Mouse (Mus musculus) ES-Bruce4 (cell line): ENCODE measurements around the gene Wtap. TPM values are rescaled to one million over a fixed set of nuclear protein-coding genes. Genes with fewer than 3 reads are reported as not detected.
"Not testable (repeated sequence)": the region's sequence is repeated elsewhere in the genome, so short reads cannot be mapped to it uniquely, and the experiment has no call there.

Experiments used
- H3K27ac ChIP-seq: 2 replicates; pipeline ENCODE4 v1.5.1; 2012; ENCODE audit warnings: low read length, inconsistent platforms; ENCODE audit not compliant: insufficient read depth
- H3K27me3 ChIP-seq: 2 replicates; pipeline ENCODE4 v1.6.1; 2012; ENCODE audit warnings: mild to moderate bottlenecking, low read length, inconsistent platforms; ENCODE audit not compliant: control insufficient read depth, poor library complexity, insufficient read depth, severe bottlenecking
- H3K36me3 ChIP-seq: 2 replicates; pipeline ENCODE4 v1.6.1; 2012; ENCODE audit warnings: inconsistent platforms, mild to moderate bottlenecking, low read length, moderate library complexity; ENCODE audit not compliant: control insufficient read depth, poor library complexity, insufficient read depth, severe bottlenecking
- H3K4me1 ChIP-seq: one replicate; pipeline ENCODE4 v1.8.1; 2011; ENCODE audit warnings: low read length; ENCODE audit not compliant: control insufficient read depth, insufficient read depth
- H3K4me3 ChIP-seq: 2 replicates; pipeline ENCODE4 v1.5.1; 2011; ENCODE audit warnings: low read depth, mild to moderate bottlenecking, low read length
- H3K9ac ChIP-seq: 2 replicates; pipeline ENCODE4 v1.6.1; 2012; ENCODE audit warnings: low read depth, mild to moderate bottlenecking, inconsistent platforms; ENCODE audit not compliant: poor library complexity, severe bottlenecking
- H3K9me3 ChIP-seq: replicated peaks from 2 replicates; pipeline ENCODE4 v1.6.1; 2012; ENCODE audit warnings: mild to moderate bottlenecking, low read length, inconsistent platforms; ENCODE audit not compliant: control insufficient read depth, poor library complexity, insufficient read depth, severe bottlenecking
- CTCF ChIP-seq: IDR thresholded peaks from one replicate; pipeline ENCODE4 v1.8.1; 2011; ENCODE audit warnings: low read depth, low read length
- EP300 ChIP-seq: IDR thresholded peaks from 2 replicates; pipeline ENCODE4 v1.6.1; 2011; ENCODE audit warnings: low read depth, low read length; ENCODE audit not compliant: insufficient read depth
- POLR2A ChIP-seq: IDR thresholded peaks from one replicate; pipeline ENCODE4 v1.8.1; 2011; ENCODE audit warnings: low read length; ENCODE audit not compliant: insufficient read depth
- polyA plus RNA-seq: library from polyadenylated mRNA; stranded (reverse); fragments of >200 nt; gene quantifications from 2 replicates; pipeline ENCODE4 v1.2.4, GENCODE M21; 2011; ENCODE audit warnings: low read depth; ENCODE audit not compliant: missing spikeins, insufficient read depth, insufficient read length

Wtap gene
- polyA plus RNA-seq, 1 experiment: 132 TPM

DNA sequence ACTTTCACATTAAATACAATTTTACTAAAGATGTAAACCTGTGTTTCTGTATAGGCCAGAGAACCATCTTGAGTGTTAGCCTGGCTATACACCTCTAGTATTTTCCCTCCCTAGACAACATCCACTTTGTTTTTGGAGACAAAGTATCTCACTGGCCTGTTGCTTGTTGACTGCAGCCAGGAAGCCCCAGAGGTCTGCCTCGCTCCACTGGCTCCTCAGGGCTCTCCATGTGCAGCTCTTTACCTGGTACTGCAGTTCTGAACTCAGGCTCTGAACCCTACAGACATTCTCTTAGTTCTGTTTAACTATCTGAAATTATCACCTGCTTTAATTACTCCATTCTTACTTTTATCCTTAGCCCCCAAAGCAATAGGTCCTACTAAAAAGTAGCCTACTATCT, 15.4 kb downstream of the Wtap start:
- H3K4me3 ChIP-seq: no peak overlapping the region
- H3K9me3 ChIP-seq: no peaks in the 10 kb centered on the region
- H3K27ac ChIP-seq: no peak overlapping the region
- H3K36me3 ChIP-seq: peaks cover 72% of the 10 kb centered on the region
- H3K27me3 ChIP-seq: no peaks in the 10 kb centered on the region
- no peak overlapping the region for H3K9ac ChIP-seq
- TF ChIP-seq CTCF: no peak
- TF ChIP-seq EP300: no peak
- TF ChIP-seq POLR2A: no peak
- H3K4me1 ChIP-seq: no peaks in the 10 kb centered on the region

- TF ChIP-seq CTCF (no peak), EP300 (no peak)
- Histone ChIP-seq H3K4me3 (no peak overlapping the region), H3K27ac (no peak overlapping the region), H3K27me3 (no peaks in the 10 kb centered on the region), H3K9ac (no peak overlapping the region), H3K4me1 (no peaks in the 10 kb centered on the region), H3K36me3 (peaks cover 67% of the 10 kb centered on the region), H3K9me3 (no peaks in the 10 kb centered on the region)
Measured at GRCm38 (mm10) chr17:12973851-12974250, 20.1 kb downstream of the Wtap start.

GRCm38 (mm10) chr17:12967173-12967572, 26.8 kb downstream of the Wtap start:
- Histone ChIP-seq H3K9me3 (no peaks in the 10 kb centered on the region), H3K36me3 (peaks cover 40% of the 10 kb centered on the region)

GRCm38 (mm10) chr17:12963476-12963875, 30.5 kb downstream of the Wtap start:
- no peaks in the 10 kb centered on the region for H3K9me3 ChIP-seq
- H3K27me3 ChIP-seq: no peaks in the 10 kb centered on the region
- H3K4me1 ChIP-seq: no peaks in the 10 kb centered on the region
- TF ChIP-seq POLR2A (no peak), CTCF (no peak), EP300 (no peak)
- H3K9ac ChIP-seq: no peak overlapping the region
- H3K27ac ChIP-seq: no peak overlapping the region
- H3K36me3 ChIP-seq: peaks cover 20% of the 10 kb centered on the region
- no peak overlapping the region for H3K4me3 ChIP-seq

More at GRCm38 (mm10) chr17:12967173-12967572, 26.8 kb downstream of the Wtap start:
- H3K4me3 ChIP-seq: no peak overlapping the region
- no peak overlapping the region for H3K9ac ChIP-seq
- no peak for TF ChIP-seq CTCF
- TF ChIP-seq EP300: no peak
- TF ChIP-seq POLR2A: no peak
- no peaks in the 10 kb centered on the region for H3K4me1 ChIP-seq
- H3K27me3 ChIP-seq: no peaks in the 10 kb centered on the region
- no peak overlapping the region for H3K27ac ChIP-seq

- peaks cover 14% of the 10 kb centered on the region for H3K36me3 ChIP-seq
- no peaks in the 10 kb centered on the region for H3K4me1 ChIP-seq
Measured at GRCm38 (mm10) chr17:12960331-12960873, 33.6 kb downstream of the Wtap start, which contains the start of gene Acat2. TSS of gene Acat2 (minus strand) at chr17:12960747.

DNA sequence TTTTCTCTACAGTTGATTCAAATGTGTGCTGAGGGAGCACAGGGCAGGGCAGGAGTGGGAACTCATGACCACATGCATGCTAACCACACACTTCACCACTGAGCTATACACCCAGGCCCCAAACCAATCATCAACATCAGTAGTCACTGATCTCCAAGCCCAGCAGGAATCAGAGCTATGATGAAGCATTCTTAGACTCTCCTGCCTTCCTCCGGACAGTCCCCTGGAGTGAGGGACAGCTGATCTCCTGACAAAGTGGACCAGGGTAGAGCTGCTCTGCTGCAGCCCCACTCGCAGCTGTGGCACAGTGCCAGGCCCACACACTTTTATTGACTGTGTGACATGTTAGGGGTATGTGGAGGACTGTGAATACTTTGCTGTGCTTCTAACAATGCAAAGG, 34.6 kb downstream of the Wtap start:
- not testable (repeated sequence) for H3K9ac ChIP-seq, H3K9me3 ChIP-seq, H3K27ac ChIP-seq, H3K27me3 ChIP-seq, H3K4me1 ChIP-seq
- Histone ChIP-seq H3K36me3 (peaks cover 14% of the 10 kb centered on the region), H3K4me3 (0 out of 2 replicates have a peak overlapping the region, but pooled peaks have one; percentile 21)

More at GRCm38 (mm10) chr17:12960331-12960873, 33.6 kb downstream of the Wtap start, which contains the start of gene Acat2:
- H3K4me3 ChIP-seq: peak within 1 kb of the TSS; percentile 79
- H3K27me3 ChIP-seq: no peaks in the 10 kb centered on the region
- TF ChIP-seq POLR2A (peak; percentile 81), EP300 (no peak)
- peak within 1 kb of the TSS; percentile 19 for H3K9ac ChIP-seq
- no peaks in the 10 kb centered on the region for H3K9me3 ChIP-seq
- H3K27ac ChIP-seq: no peak within 1 kb of the TSS
